Mouse (Mus musculus): ENCODE measurements at regions not wholly inside any gene's neighbourhood (a gene's known extent, or its start where the extent isn't known, plus 50 kb on each side); places are given as distances from the start of the nearest gene placed in this dataset.

DNA sequence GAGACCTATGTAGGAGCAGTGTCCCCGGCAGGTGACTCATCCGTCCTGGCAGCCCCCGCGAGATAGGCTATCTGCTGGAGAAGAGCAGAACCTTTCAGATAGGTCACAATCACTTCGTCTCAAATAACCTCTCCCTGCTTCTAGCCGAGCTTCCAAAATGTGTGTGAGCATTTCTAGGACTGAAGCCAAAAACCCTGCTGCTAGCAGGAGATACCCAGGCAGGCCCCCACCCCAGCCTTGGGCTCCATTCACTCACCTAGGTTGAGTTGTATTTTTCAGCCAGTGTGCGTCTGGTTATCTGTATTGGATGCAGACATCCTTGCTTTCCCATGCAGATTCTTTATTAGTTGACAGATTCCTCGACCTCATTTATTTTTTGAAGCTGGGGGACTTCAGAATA lies 286.6 kb upstream of the Thbs1 start:
- DNase-seq: no peak

DNA sequence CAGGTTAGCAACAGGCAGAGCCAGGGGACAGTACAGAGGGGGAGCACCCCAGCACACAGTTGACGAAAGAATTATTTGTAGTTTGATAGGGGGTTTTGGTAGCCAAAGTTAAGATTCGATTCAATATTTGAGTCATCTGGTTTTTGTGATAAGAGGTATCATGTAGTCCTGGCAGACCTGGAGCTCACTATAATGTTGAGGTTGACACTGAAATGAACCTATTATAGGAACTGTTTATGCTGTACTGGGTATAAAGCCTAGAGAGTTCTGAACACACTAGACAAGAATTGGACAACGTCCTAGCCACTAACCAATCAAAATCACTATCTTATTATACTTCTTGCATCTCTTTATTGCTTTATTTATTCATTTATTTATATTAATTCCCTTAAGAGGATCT lies 284.4 kb upstream of the Thbs1 start:
- DNase-seq: no peak

DNA sequence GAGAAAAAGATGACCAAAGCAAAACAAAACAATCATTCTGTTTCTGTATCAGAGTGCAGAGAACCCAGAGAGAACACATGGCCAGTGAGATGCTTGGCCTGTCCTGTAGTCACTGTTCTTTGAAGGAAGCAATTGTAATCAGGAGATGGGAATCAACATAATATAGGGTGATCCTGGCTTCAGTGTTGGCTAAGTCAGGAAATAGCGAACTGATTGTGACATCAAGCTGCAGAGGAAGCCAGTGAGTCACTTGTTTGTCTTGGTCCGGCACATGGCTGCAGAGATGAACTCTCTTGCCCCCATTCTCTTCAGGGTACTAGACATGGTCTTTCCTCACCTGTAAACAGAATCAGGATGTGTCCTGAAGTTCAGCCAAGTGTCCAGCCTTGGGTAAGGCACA lies 273.3 kb upstream of the Thbs1 start:
- no peak for DNase-seq

DNA sequence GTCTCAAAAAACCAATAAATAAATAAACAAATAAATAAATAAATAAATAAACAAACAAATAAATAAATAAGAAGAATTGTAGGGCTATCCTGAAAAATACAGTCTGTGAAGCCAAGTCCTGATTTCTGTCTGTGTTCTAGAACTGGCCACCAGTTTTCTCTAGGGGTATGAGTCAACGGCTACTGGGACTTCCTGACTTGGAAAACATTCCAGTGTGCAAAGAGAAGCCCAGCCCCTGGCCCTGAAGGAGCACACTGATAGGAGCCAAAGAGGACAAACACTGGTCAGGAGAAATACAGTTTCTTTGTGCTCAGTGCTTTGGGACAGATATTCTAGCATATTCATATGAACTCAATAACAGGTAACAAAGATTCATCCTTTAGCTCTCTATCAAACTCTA lies 271.3 kb upstream of the Thbs1 start:
- no peak for DNase-seq

DNA sequence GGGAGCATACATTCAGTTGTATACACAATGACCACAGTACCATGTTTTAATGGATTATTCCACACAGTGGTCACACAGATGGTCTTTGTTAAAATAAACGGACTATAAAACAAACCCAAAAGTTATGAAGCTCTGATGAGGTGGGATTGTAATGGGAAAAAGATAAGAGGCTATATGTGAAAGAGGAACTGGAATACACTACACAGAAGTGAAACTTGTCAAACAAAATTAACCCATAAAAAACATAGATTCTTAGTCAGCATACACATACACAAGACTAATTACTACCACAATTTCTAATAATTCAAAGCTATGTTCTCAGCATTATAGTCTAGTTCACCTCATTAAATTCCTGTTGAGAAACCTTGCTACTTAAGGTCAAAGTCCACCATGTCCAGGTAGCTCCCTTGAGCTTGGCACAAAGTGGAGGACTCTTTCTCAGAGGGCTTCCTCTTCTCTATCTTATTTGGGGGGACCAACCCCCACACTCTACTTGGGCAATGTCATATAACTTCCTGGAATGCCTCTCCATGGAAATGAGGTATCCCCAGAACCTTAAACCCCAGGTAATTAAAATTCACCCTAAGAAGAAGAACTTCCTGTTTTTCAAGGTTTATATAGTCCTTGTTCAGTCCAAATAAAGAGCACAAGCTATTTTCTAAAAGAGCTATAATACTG lies 269.2 kb upstream of the Thbs1 start:
- no peak for DNase-seq

DNA sequence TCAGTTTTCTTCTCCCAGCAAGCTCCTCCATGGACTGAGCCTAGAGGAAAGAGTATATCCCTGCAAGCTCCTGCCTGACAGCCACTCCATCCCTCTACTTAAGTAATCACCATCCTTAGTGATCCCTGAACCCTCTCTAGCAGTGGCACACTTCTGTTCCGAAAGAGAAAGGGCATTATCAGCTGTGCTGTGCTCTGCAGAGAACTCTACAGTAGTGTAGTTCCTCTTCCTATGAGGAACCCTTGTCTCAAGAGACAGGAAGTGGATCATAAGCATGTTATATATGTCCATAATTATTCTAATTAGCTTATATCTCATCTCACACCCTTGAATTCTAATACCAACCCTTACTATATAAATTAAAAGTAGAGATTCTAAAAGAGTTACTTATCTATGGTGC lies 259.2 kb upstream of the Thbs1 start:
- no peak for DNase-seq

DNA sequence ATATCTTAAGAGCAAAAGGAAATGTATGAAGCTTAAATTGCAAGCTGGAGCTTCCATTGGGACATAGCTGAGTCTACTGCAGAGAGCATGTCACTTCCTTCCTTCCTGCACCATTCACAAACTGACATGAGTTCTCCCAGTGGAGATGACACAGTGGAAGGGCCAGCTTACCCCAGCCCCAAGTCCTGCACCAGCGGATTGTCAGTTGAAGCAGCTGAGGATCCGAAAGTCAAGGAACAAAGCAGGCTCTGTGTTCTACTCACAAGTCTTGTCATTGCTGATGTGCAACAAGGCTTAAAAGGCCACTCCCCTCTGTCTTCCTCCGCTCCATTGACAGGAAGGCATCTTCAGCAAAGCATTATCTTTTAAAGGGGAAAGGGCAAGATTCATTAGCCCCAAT lies 249.4 kb upstream of the Thbs1 start:
- DNase-seq: no peak

DNA sequence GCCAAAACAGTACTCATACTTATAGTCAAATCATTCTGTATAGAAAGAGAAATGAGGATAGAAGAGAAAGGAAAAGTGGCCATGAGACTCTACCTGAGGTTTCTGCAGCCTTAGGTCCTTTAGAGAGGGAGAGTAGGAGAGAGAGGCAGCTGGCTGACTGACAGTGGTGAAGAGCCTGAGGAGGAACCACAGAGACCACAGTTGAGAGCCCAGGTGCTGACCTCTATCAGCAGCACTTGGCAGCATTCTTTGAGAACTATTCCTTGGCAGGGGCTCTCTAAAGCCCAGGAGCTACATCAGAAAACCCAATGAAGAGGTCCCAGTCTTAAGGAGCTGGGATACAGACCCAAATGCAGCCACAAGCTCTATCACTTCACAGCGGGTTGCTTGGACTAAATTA lies 246.6 kb upstream of the Thbs1 start:
- no peak for DNase-seq

DNA sequence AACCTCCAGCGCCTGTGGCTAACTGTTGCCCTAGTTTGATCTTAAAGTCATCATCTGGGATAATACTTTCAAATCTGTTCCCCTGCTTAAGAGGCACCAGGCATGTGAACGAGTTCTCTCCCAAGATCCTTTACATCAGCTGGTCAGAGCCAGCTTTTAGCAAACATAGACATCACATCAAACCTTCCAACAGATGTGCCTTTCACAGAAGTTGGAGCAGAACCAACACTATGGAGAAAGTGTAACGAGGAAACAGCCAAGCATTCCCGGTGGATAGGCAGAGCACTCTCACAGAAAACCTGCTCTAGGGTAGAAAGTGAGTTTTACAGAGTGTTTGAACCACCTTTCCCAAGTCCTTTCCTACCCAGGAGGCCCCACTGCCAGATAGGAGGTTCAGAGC lies 244.7 kb upstream of the Thbs1 start:
- DNase-seq: no peak

DNA sequence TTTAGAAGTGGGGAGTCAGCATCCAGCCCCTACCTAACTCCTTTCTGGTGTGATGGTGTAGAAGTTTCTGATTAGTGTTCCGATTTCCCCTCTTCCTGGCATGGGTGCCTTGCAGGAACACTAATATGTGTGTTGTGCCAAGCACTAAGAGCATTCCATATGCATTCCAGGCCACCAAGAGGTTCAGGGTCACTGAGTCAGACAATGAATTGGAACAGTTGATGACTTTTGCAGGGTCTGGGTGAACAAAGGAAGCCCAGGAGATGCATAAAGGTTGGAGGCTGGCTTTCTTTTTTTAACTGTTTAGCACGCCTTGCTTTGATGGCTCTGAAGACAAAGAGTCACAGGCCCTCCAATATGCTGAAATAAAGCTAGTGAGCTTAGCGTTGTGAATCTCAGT lies 244.3 kb upstream of the Thbs1 start:
- no peak for DNase-seq

DNA sequence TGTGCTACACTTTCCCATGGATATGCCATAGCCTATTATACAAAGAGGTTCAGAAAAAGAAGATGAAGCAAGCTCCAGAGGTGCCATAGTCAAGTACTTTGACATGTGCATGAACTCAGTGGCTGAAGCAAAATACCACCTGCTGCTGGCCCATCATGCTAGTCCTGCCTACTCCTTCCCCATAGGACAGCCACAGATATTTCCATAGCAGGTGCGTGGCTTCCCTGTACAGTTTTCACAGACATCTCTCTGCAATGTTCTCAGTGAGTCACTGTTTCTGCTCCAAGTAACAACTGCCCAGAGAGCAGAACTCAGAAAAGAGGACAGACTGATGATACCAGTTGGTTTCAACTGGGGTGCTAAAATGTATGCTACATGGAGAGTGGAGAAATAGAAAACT lies 242.8 kb upstream of the Thbs1 start:
- no peak for DNase-seq

DNA sequence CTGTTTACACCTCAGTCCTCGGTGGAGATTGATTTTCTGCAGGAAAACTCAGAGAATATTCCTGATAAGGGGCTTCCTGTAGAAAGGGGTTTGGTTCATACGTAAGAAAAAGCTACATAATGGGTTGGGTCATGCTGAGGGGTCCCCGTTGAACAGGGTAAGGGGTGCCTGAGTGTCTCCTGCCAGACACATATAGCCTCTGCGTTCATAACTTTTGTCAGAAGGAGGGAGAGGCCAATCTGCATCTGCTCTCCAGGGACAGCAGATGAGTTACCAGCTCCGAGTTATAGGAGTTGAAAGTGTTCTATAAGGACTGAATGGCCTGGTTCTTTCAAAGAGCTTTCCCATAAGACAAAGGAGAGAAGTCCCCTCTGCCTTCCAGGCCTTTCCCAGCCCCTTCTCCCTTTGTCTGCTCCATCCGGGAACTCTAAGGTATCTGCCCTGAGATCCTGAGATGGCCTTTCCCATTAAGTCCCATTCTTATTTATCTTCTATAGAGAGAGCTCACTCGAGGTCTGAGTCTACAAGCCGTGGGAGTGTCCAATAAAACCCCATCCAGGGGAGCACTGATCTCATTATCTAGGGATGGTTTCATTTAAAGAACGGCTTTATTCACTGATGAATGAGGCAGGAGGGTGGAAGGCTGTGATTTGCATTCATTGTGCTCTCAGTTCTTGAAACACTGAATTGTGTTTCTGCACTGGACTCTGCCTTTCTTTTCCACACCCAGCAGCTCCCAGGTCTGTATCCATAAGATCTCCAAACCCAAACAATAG lies 240.0 kb upstream of the Thbs1 start:
- DNase-seq: no peak

DNA sequence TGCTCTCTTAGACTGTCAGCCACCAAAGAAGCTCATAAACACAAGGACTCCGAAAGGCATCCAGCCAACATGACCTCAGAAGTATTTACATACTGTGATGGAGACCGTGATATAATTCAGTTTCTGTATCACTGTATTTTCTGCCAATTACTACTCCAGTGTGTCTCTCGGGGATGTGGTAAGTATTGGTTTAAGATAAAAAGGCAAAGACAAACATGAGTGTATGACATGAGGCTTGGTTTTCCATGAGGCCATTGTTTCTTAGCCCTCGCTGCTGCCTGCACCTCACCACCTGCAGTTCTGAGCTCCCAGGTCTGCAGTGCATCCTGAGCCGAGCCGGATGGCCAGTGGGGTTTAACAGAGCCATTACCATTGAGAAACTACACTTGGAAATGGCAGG lies 233.9 kb upstream of the Thbs1 start:
- DNase-seq: no peak

DNA sequence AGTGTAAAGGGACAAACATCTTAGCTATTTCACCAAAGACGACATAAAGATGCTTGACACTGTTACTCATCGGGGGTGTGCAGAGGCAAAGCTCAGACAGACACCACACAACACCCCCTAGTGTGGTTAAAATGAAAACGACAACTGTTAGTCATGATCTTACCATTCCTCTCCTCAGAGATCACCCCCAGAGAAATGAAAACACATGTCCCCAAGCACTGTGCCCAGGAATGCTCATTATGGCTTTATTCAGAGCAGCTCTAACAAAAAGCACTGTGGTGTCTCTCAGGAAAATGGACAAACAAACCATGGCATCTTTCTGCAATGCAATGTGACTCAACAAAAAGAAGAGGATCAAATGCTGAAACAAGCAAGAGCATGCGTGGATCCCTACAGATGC lies 229.5 kb upstream of the Thbs1 start:
- no peak for DNase-seq

DNA sequence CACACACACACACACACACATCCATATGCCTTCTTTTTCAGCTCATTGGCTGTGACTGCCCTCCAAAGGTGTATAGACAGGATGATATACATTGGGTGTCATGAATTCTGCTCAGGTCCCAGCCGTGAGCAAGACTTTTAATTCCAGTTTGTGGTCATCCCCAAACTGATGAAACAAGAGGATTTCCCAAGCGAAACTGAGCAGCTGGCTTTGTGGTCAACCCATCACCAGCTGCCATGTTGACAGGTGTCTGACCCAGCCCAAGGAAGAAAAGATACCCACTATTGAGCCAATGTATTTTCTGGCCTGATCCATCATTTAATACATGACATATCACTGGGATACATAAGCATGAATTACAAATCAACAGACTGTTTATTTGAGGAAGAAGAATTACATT lies 228.8 kb upstream of the Thbs1 start:
- no peak for DNase-seq

DNA sequence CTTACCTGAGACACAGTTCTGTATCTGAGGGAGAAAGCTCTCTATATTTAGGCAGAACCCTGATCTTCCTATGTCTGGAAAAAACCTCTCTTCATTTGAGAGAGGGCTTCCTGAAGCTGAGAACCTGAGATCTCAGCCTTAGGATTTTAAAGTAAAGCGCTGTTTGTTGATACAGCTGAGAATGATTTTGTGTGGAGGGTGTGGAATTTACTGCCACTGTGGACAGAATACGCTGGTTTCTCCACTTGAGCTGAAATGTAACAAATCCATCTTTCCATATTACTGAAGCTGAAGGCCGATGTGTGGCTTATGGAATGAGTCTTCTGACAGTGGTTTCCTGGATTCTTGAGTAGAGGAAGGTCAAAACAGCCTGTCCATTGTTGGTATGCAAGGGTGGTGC lies 225.2 kb upstream of the Thbs1 start:
- no peak for DNase-seq

DNA sequence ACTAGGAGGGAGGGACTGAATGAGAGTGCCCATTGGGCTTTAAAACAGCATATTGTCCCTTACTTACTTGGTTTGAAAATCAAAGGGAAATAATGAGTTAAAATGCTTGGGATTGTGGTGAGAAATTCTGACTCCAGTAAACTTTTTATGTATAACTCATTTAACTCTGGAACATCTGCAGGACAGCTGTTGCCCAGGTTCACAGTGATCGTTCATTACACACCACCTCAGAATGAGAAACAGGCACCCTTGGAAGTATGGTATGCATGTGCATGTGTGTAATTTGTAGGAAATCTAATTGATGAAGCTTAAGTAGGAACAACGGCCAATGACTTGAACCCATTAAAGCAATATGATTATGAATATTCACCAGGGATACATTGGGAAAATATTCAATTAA lies 210.4 kb upstream of the Thbs1 start:
- DNase-seq: no peak

DNA sequence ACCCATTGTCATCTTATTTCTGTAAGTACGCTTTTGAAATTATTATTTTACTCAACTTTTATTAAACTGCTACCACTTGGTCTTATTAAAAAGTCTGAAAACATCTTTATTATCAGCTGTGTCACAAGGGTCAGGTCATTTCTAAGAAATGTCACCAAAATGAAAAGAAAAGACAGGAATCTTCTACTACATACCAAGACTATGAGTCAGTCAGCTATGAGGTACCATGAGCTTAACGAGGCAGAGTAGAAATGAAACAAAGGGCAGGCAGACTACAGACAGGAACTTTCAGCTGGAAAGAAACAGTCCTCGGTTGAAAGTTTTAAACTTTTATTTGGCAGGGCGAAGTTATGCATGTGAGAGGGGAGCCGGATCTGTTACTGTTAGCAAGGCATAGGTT lies 208.8 kb upstream of the Thbs1 start:
- DNase-seq: no peak

DNA sequence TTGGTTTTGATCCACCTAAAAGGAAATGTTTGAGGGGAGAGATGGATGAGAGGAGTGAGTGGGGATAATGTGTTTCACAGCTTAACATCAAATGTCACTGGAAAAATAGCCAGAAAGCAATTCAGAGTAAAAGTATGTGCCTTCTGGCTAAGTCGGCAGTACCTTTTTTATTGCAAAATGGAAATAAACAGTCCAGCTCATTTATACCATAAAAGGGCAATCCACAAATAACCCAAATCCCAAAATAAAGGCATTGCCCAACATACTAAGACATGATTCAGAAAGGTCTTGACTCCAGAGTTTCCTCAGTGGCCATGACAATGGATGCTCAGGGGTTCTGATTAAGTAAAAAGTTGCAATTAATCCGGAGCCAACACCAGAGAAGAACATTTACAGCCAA lies 208.0 kb upstream of the Thbs1 start:
- no peak for DNase-seq

DNA sequence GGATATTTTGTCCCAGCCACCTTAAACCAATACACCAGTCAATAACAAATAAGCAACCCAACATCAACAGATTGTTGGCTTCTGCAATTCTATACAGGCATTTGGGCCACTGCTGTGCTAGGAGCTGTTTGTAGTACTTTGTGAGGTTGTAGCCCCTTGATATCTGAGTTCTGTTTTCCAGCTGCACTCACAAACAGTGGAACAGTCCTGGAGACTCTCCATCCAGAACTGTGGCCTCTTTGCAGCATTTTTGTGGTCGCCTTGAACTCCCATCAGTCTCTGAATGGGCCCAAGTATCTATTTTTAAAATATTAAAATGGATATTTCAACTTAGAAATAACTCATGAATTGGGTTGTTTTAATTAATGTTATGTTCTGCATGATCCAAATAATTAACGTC lies 205.2 kb upstream of the Thbs1 start:
- no peak for DNase-seq

DNA sequence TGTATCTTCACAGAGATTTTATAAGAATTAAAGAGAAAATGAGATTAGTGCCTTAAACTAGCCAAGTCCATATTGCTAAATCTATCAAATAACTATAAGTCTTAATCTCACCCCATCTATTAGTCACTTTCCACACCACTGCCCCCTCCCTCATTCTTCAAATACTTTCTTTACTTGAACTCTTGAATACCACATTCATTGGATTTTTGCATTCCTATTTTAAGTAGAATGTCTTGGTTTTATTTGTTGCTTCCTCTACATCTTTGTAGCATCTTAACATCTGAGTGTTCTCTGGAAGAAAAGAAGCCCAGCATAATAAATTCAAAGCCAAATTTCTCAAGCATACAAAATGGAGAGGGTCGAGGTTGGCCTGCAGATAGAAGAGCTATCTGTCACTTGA lies 200.9 kb upstream of the Thbs1 start:
- DNase-seq: no peak

DNA sequence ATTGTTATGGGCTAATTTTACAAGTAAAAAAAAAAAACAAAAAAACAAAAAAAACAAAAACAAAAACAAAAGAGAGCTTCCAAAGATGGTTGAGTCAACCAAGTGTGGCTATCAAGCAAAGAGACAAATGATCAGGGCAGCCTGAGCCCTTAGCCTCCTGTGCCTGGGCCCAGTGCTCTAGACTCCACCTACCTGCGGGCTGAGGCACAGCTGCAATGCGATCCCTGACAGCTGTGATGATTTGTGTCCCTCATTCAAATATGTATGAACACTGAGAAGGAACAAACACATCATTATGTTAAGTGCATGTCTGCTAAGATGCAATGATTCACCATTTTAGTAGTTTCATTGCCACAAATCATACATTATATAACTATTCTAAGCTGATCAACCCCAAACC lies 199.0 kb upstream of the Thbs1 start:
- no peak for DNase-seq

DNA sequence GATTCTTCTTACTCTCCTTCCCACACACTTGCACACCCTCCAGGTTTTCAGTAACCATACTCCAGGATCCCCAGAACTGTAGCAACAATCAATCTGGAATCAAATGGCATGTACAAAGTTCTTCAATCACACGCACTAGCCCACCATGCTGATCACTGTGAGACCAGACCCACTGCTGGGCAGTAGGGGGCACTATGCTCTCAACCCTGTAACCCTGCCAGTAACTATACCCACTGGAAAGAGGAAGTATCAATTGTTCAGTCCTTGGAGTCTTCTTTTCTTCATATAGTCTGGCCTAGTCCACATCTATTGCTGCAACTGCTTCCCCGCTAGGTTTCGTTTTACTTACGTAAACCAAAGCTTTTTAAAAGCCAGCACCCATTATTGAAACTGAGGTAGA lies 197.8 kb upstream of the Thbs1 start:
- DNase-seq: no peak

DNA sequence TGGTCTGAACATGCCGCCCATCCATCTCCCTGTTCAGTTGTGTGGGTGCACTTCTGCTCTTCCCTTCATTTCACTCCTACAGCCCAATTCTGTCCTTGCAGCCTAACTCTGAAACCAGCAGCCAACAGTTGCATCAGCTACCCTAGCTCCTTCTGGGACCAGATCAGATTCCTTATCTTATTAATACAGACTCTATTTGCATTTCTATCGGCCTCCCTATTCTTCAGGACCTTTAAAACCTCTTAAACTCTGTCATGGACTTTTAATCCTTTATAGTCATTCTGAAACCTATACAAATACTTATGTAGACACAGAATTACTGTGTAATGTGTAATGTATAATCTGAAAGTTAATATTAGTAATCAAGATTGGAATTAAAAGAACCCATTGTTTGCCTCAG lies 195.9 kb upstream of the Thbs1 start:
- no peak for DNase-seq

DNA sequence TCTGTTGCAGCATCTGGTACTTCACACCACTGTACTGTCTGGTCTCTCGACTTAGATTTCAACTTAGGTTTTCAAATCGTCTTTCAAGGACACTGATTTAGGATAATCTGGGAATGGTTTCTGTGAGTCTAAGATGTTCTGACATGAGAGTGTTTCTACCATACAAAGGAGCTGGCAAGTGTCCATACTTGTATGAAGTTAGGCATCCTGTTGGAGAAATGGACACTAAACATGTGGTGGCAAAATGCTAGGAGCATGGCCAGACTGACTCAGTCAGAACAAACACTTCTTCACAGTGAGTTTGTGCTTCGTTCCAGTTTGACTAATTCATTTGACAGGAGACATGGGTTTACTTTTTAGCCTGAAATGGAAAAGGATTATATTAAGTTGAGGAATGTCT lies 194.5 kb upstream of the Thbs1 start:
- no peak for DNase-seq

All from kidney, postnatal 4 days (tissue).